Mouse (Mus musculus) lung, embryonic 14.5 days (tissue): Measurements from ENCODE around the gene Angptl8. TPM values are rescaled to one million over a fixed set of nuclear protein-coding genes. Genes with fewer than 3 reads are reported as not detected.
A peak's percentile ranks its signal among the peaks of the same experiment; 100 is the strongest.

Experiments
- ATAC-seq: fragments of 200-750 bp; cut with Nextera tagmentation; 2 replicates; pipeline ENCODE4 v1.8.0; 2017; ENCODE audit warnings: mild to moderate bottlenecking, moderate TSS enrichment, moderate library complexity; ENCODE audit not compliant: insufficient read depth
- DNase-seq: peaks from one replicate; pipeline ENCODE4 v3.0.0-alpha.2; 2015
- H3K27ac ChIP-seq: fragments of 300-500 bp; sonication (generic); 2 replicates; pipeline ENCODE4 v1.5.1; 2014; ENCODE audit warnings: low read depth, mild to moderate bottlenecking, moderate library complexity
- H3K27me3 ChIP-seq: fragments of 300-500 bp; sonication (generic); 2 replicates; pipeline ENCODE4 v1.6.1; 2014; ENCODE audit warnings: low read length, control low read depth; ENCODE audit not compliant: insufficient read depth
- H3K36me3 ChIP-seq: fragments of 300-500 bp; sonication (generic); 2 replicates; pipeline ENCODE4 v1.6.1; 2014; ENCODE audit warnings: control low read depth; ENCODE audit not compliant: insufficient read depth
- H3K4me1 ChIP-seq: fragments of 300-500 bp; sonication (generic); 2 replicates; pipeline ENCODE4 v1.6.1; 2014; ENCODE audit warnings: antibody characterized with exemption, control low read depth; ENCODE audit not compliant: insufficient read depth
- H3K4me2 ChIP-seq: fragments of 300-500 bp; sonication (generic); 2 replicates; pipeline ENCODE4 v1.6.1; 2014; ENCODE audit warnings: mild to moderate bottlenecking
- H3K4me3 ChIP-seq: fragments of 300-500 bp; sonication (generic); 2 replicates; pipeline ENCODE4 v1.5.1; 2014; ENCODE audit warnings: low read depth, low read length
- H3K9ac ChIP-seq: fragments of 300-500 bp; sonication (generic); 2 replicates; pipeline ENCODE4 v1.6.1; 2014
- H3K9me3 ChIP-seq: fragments of 300-500 bp; sonication (generic); 2 replicates; pipeline ENCODE4 v1.6.1; 2016; ENCODE audit warnings: low read depth, low read length, control low read depth
- CTCF ChIP-seq: IDR thresholded peaks from 2 replicates; pipeline ENCODE4 v1.5.1; 2016; ENCODE audit warnings: antibody characterized with exemption, low read depth
- WGBS: fragments of 180-500 bp; shearing (Covaris S2); extraction: QIAGEN DNeasy Blood & Tissue Kit; methylation state at CpG from one replicate; pipeline ENCODE4 v1.1.7; 2014; 5-methylcytosine and 5-hydroxymethylcytosine counted together
- polyA plus RNA-seq: library from polyadenylated mRNA; unstranded; fragments of >200 nt; fragmentation: Nextera tagmentation; extraction: Ambion mirVana; gene quantifications from 2 replicates; pipeline ENCODE4 v1.2.1, GENCODE M21; 2014

The Angptl8 gene
- polyA plus RNA-seq, 1 experiment from 2014 or later, result 1.3 TPM

- H3K4me2 ChIP-seq, result no peak overlapping the region
- H3K4me3 ChIP-seq, result no peak overlapping the region
- H3K36me3 ChIP-seq, result peaks cover 60% of the 10 kb centered on the region
- WGBS, result 90% methylated on average over 18 of the region's 18 CpGs
- no peak overlapping the region for H3K9ac ChIP-seq
- DNase-seq (no peak), ATAC-seq (no peak)
- no peaks in the 10 kb centered on the region for H3K9me3 ChIP-seq
- no peaks in the 10 kb centered on the region for H3K27me3 ChIP-seq
- no peak overlapping the region for H3K27ac ChIP-seq
- H3K4me1 ChIP-seq, result peaks cover 25% of the 10 kb centered on the region
- TF ChIP-seq CTCF, result no peak
Measured at GRCm38 (mm10) chr9:21794344-21794834, 40.9 kb upstream of the Angptl8 start.

- no peak for ATAC-seq
- Histone ChIP-seq H3K4me2 (no peak overlapping the region), H3K4me3 (no peak overlapping the region), H3K36me3 (peaks cover 54% of the 10 kb centered on the region), H3K9me3 (no peaks in the 10 kb centered on the region), H3K27ac (no peak overlapping the region), H3K9ac (no peak overlapping the region), H3K4me1 (peaks cover 25% of the 10 kb centered on the region), H3K27me3 (no peaks in the 10 kb centered on the region)
- DNase-seq, result no peak
- 95% methylated on average over 25 of the region's 25 CpGs for WGBS
- TF ChIP-seq CTCF, result no peak
Measured at GRCm38 (mm10) chr9:21794925-21795324, 40.4 kb upstream of the Angptl8 start.

- no peak for ATAC-seq
- H3K4me3 ChIP-seq, result peak overlapping the region; percentile 83; the same call in 1 of the 2 replicates
- 72% methylated on average over 5 of the region's 5 CpGs for WGBS
Measured at GRCm38 (mm10) chr9:21795579-21795978, 39.7 kb upstream of the Angptl8 start.

GRCm38 (mm10) chr9:21796259-21796658 is 39.1 kb upstream of the Angptl8 start:
- Histone ChIP-seq H3K27me3 (no peaks in the 10 kb centered on the region), H3K4me2 (peak overlapping the region; percentile 74), H3K4me3 (peak overlapping the region; percentile 83; the same call in 1 of the 2 replicates), H3K36me3 (peaks cover 55% of the 10 kb centered on the region), H3K9ac (peak overlapping the region; percentile 6), H3K9me3 (no peaks in the 10 kb centered on the region), H3K4me1 (peaks cover 25% of the 10 kb centered on the region), H3K27ac (peak overlapping the region; percentile 96; the same call in 1 of the 2 replicates)
- TF ChIP-seq CTCF, result no peak
- no peak for ATAC-seq
- WGBS, result 29% methylated on average over 3 of the region's 3 CpGs
- peak; percentile 53 for DNase-seq

More at GRCm38 (mm10) chr9:21795579-21795978, 39.7 kb upstream of the Angptl8 start:
- peak overlapping the region; percentile 96; the same call in 1 of the 2 replicates for H3K27ac ChIP-seq
- peaks cover 25% of the 10 kb centered on the region for H3K4me1 ChIP-seq
- peak overlapping the region; percentile 6; the same call in 1 of the 2 replicates for H3K9ac ChIP-seq
- no peak for DNase-seq
- no peaks in the 10 kb centered on the region for H3K9me3 ChIP-seq
- no peaks in the 10 kb centered on the region for H3K27me3 ChIP-seq
- no peak for TF ChIP-seq CTCF
- H3K4me2 ChIP-seq, result peak overlapping the region; percentile 74
- peaks cover 51% of the 10 kb centered on the region for H3K36me3 ChIP-seq

GRCm38 (mm10) chr9:21796919-21797318 is 38.4 kb upstream of the Angptl8 start:
- H3K36me3 ChIP-seq, result peaks cover 55% of the 10 kb centered on the region
- H3K4me2 ChIP-seq, result peak overlapping the region; percentile 74
- ATAC-seq (no peak), DNase-seq (no peak)
- peak overlapping the region; percentile 83 for H3K4me3 ChIP-seq
- TF ChIP-seq CTCF, result no peak
- H3K27me3 ChIP-seq, result no peaks in the 10 kb centered on the region
- H3K9ac ChIP-seq, result peak overlapping the region; percentile 41
- WGBS, result 49% methylated on average over 3 of the region's 3 CpGs
- no peaks in the 10 kb centered on the region for H3K9me3 ChIP-seq
- peaks cover 20% of the 10 kb centered on the region for H3K4me1 ChIP-seq
- H3K27ac ChIP-seq, result peak overlapping the region; percentile 96; the same call in 1 of the 2 replicates

GRCm38 (mm10) chr9:21797921-21798344 is 37.4 kb upstream of the Angptl8 start:
- WGBS, result under 1% methylated on average over 26 of the region's 26 CpGs
- H3K9me3 ChIP-seq, result no peaks in the 10 kb centered on the region
- peaks cover 49% of the 10 kb centered on the region for H3K36me3 ChIP-seq
- H3K27ac ChIP-seq, result peak overlapping the region; percentile 96
- H3K4me3 ChIP-seq, result peak overlapping the region; percentile 83
- no peak for TF ChIP-seq CTCF
- peak overlapping the region; percentile 92 for H3K9ac ChIP-seq
- no peaks in the 10 kb centered on the region for H3K27me3 ChIP-seq
- peaks cover 15% of the 10 kb centered on the region; the same call in 1 of the 2 replicates for H3K4me1 ChIP-seq
- peak; percentile 79 for ATAC-seq
- DNase-seq, result peak; percentile 85
- peak overlapping the region; percentile 74 for H3K4me2 ChIP-seq

- under 1% methylated on average over 52 of the region's 52 CpGs for WGBS
- TF ChIP-seq CTCF, result no peak
- H3K27me3 ChIP-seq, result no peaks in the 10 kb centered on the region
- peaks cover 45% of the 10 kb centered on the region for H3K36me3 ChIP-seq
- H3K4me3 ChIP-seq, result peak within 1 kb of the TSS; percentile 83
- H3K27ac ChIP-seq, result peak within 1 kb of the TSS; percentile 96
- peak; percentile 87 for ATAC-seq
- H3K4me2 ChIP-seq, result peak within 1 kb of the TSS; percentile 74
- peaks cover 15% of the 10 kb centered on the region; the same call in 1 of the 2 replicates for H3K4me1 ChIP-seq
- DNase-seq, result peak; percentile 94
- H3K9ac ChIP-seq, result peak within 1 kb of the TSS; percentile 92
- no peaks in the 10 kb centered on the region for H3K9me3 ChIP-seq
Measured at GRCm38 (mm10) chr9:21798345-21799009, 36.8 kb upstream of the Angptl8 start, which contains the start of gene Kank2. Kank2 (minus strand) TSS chr9:21798744.
